Mouse (Mus musculus) MEL (cell line): Measurements from ENCODE around the gene Ptges3l.

Experiments used
- CTCF ChIP-seq, 3 experiments: IDR thresholded peaks in 2 of 3; conservative IDR thresholded peaks in 1 of 3; 2 replicates each; pipeline ENCODE4 v1.5.1; 2011 to 2012; ENCODE audit warnings: low read length in 3 of 3, low read depth in 2 of 3, mild to moderate bottlenecking in 2 of 3, improper control_type of control experiment in 1 of 3, inconsistent platforms in 1 of 3, mixed read lengths in 1 of 3, moderate library complexity in 1 of 3; ENCODE audit not compliant: control insufficient read depth in 1 of 3, insufficient read depth in 1 of 3, poor library complexity in 1 of 3, severe bottlenecking in 1 of 3
- E2F4 ChIP-seq: IDR thresholded peaks from 2 replicates; pipeline ENCODE4 v1.6.1; 2011; ENCODE audit warnings: low read depth, low read length, improper control_type of control experiment, borderline replicate concordance
- POLR2A ChIP-seq, 2 experiments: IDR thresholded peaks; 2 replicates each; pipeline ENCODE4 v1.6.1; 2011 to 2012; ENCODE audit warnings: low read length in 2 of 2, mild to moderate bottlenecking in 2 of 2, control low read depth in 1 of 2, improper control_type of control experiment in 1 of 2, low read depth in 1 of 2, moderate library complexity in 1 of 2; ENCODE audit not compliant: control insufficient read depth in 1 of 2, insufficient read depth in 1 of 2, poor library complexity in 1 of 2
- TCF12 ChIP-seq: IDR thresholded peaks from 2 replicates; pipeline ENCODE4 v1.6.1; 2014; ENCODE audit warnings: low read depth, mild to moderate bottlenecking, inconsistent platforms, low read length, improper control_type of control experiment, moderate library complexity
- ZNF384 ChIP-seq: IDR thresholded peaks from 2 replicates; pipeline ENCODE4 v1.6.1; 2012; ENCODE audit warnings: low read depth, mild to moderate bottlenecking, inconsistent platforms, low read length, improper control_type of control experiment

DNA sequence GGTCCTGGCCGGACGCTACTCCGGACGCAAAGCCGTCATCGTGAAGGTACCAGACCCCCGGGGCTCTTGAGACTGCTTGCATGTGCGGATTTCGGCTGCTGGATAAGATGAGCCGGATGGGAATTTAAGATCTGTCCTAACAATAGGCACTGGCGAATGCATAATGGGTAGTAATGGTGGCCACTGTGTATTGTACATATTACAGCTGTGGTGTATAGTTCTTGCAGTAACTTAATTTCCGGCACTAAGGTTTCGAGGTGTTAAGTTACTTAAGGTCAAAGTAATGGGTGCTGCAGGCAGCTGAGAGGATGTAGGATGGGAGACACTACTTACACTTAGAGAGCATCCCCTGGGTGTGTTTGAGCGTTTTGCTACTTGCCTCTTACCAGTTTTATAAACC, 17.6 kb upstream of the Ptges3l start:
- no peak for TF ChIP-seq ZNF384
- 0 out of 4 replicates have a peak, but pooled peaks of 1 of the 2 experiments have one; percentile 2 for TF ChIP-seq POLR2A (IDR thresholded peaks at IDR 0.05; ENCODE audit: control insufficient read depth in 1 of 2, insufficient read depth in 1 of 2, low read depth in 1 of 2, low read length in 2 of 2, poor library complexity in 1 of 2)
- TF ChIP-seq TCF12: no peak
- no peak for TF ChIP-seq CTCF (IDR thresholded peaks at IDR 0.05 in 2 of 3, conservative IDR thresholded peaks at IDR 0.05 in 1 of 3; ENCODE audit: control insufficient read depth in 1 of 3, insufficient read depth in 1 of 3, low read depth in 2 of 3, low read length in 3 of 3, poor library complexity in 1 of 3, severe bottlenecking in 1 of 3)
- no peak for TF ChIP-seq E2F4
